Mouse (Mus musculus): ENCODE data around the gene Spata17.

GRCm38 (mm10) chr1:187004306-187004705 lies 211.0 kb downstream of the Spata17 start:
- no peak for TF ChIP-seq TCF12 (IDR thresholded peaks at IDR 0.05; ENCODE audit: low read depth, low read length)
- no peak for TF ChIP-seq CTCF (conservative IDR thresholded peaks at IDR 0.05 in 1 of 2, IDR thresholded peaks at IDR 0.05 in 1 of 2; ENCODE audit: low read depth in 2 of 2, low read length in 2 of 2)
- no peak for TF ChIP-seq TBP (conservative IDR thresholded peaks at IDR 0.05; ENCODE audit: low read depth, low read length)

Measured in CH12.LX (cell line).